Mouse (Mus musculus) right cerebral cortex, adult 18-20 months (tissue): ENCODE data around the gene Fabp6.

ENCODE experiments used
- DNase-seq: peaks from one replicate; pipeline ENCODE4 v3.0.0; 2022; ENCODE audit warnings: mixed read lengths

The Fabp6 gene

DNA sequence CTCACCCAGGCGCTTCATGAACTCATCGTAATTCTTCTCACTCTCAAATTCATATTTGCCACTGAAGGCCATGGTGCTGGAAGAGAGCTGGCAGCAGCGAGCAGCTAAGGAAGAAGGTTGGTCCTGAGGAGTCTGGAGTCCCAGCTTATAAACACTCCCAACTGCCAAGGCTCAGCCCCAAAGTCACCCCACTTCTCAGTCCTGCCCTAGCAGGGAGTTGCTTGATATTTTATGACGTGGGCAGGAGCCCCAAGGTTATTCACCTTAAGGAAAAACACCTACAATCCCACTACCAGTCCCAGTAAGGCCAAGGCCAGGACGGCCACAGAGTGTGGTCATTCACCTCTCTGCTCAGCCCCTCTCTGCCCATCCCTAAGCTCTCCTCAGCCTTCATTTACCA lies at the start of gene Fabp6:
Gene Fabp6, minus strand, starts transcription at position 101 of the 400 bp plus-strand sequence.
- DNase-seq = no peak

DNA sequence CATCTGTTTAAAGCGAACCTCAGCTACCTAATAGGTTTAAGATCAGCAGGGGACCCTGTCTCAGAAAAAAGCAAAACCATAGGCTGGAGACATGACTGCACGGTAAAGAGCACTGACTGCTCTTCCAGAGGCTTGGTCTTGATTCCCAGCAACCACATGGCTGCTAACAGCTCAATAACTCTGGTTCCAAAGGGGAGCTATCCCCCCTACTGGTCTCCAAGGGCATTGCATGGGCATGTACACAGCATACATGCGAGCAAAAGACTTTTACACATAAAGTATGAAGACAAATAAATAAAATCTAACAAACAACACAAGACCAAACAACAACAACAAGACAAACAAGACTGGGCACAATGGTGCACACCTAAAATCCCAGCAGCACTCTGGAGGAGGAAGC lies 43.9 kb upstream of the Fabp6 start:
- no peak for DNase-seq

DNA sequence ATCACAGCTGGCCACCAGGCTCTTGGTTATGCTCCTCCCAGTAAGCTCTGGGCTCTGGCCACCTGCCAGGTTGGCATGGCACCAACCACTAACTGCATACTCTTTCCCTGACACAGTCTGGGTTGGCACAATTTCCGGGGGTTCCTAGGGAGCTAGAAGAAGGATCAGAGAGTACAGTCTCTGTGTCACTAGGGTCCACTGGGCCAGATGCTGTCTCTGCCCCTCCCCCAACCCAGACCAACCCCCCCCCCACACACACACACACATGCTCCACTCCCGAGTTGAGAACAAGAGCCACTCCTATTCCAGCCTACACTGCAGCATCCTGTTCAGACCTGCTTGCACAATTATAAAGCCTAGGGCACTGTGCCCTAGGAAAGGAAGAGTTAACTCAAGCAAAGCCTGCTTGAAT lies 41.8 kb upstream of the Fabp6 start:
- peak; percentile 59 for DNase-seq

DNA sequence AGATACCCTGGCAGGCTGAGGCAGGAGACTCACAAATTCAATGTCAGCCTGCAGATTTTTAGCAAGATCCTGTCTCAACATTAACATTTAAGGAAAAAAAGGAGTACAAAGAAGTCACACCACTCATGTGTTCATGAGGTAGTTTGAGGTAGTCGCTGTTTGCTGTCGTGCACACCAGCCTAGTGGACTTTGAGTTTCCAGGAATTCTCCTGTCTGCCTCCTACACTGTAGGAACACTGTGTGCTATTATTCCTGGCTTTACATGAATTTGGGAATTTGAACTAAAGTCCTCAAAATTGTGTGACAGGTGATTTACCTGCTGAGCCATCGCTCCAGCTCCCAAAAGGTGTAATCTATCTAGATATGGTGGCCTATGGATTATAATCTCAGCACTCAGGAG lies 37.1 kb upstream of the Fabp6 start:
- DNase-seq = no peak

GRCm38 (mm10) chr11:43636761-43637160 lies 35.4 kb upstream of the Fabp6 start:
- DNase-seq = peak; percentile 40

GRCm38 (mm10) chr11:43633658-43634401 lies 32.5 kb upstream of the Fabp6 start:
- peak; percentile 64 for DNase-seq

- no peak for DNase-seq
Observed at GRCm38 (mm10) chr11:43633165-43633564, 31.8 kb upstream of the Fabp6 start.

- peak; percentile 31 for DNase-seq
Observed at GRCm38 (mm10) chr11:43632566-43632965, 31.2 kb upstream of the Fabp6 start.

GRCm38 (mm10) chr11:43631645-43632044 lies 30.3 kb upstream of the Fabp6 start:
- DNase-seq = no peak

GRCm38 (mm10) chr11:43626927-43627645 lies 25.7 kb upstream of the Fabp6 start:
- peak; percentile 38 for DNase-seq

DNA sequence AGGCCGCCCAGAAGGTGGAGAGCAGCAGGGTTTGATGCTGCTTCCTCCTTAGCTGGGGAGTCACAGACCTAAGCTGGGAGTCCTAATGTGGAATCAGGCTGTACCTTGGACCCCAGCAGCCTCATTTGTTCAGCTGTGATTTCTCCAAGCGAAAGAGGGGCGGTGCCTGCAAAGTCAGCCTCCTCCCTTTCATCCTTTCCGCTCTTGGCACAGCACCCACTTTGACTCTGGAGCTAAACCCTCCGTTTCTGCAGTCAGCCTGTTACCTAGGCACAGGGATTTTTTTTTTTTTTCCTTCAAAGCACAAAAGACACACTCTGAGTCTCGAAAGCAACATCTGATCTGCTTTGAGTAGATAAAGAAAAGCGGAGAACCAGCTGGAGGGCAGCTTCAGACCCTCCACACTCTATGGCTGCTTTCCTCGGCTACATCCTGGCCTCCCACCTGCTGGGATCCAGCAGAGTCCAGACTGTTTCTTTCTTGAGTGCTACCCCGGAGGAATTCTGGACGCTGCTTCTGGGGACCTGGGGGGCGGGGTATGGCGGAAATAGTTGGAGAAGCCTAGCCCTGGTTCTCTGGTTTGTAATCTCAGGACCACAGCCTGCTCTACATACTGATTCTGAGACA lies 25.1 kb upstream of the Fabp6 start:
- peak; percentile 63 for DNase-seq

GRCm38 (mm10) chr11:43624341-43624740 lies 23.0 kb upstream of the Fabp6 start:
- DNase-seq = peak; percentile 39

- no peak for DNase-seq
Observed at GRCm38 (mm10) chr11:43621769-43622168, 20.4 kb upstream of the Fabp6 start.

- no peak for DNase-seq
Observed at GRCm38 (mm10) chr11:43618403-43618802, 17.1 kb upstream of the Fabp6 start.

DNA sequence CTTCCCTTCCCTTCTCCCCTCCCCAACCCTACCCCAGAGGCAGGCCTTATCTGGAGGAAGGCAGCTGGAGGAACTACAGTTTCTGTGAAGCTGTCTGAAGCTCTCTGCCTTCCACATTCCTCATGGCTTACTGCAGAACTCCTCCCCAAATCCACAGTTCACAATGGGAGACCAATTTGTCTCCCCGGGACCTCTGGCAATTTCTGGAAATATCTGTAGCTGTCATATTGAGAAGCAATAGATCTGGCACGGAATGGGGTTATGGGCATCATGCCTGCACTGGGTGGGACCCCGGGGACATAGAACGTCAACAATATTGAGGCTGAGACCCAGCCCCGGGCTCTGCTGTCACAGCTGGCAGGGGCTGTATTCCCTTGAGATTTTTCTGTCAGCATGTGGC lies 16.6 kb upstream of the Fabp6 start:
- DNase-seq = no peak

DNA sequence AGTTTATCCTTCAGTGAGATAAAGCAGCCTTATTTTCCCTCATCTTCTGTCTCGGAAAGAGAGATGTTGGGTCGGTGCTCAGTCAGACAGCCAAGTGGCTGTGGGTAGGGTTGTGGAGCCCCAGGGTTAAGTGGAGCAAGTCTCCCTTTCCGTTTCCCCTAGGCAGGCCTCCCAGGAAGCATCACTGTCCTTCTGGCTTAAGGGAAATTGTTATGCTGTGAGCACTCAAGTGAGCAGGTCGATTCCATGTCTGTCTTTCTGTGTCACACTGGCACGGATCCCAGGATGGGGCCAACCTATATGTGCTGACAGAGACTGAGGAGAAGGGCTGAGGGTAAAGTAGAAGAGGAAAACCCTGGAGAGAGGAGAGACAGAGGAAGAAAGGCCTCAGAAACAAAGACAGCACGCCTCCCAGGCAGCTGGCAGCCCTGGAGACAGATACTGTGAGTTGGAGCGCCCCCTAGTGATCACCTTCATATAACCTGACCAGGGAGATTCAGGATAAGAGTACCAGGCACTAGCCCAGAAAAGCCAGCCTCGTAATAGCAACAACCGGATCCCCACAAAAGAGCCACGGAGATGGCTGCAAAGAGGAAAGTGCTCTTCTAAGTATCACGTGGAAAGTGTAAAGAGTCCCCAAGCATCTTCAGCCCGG lies 11.6 kb upstream of the Fabp6 start:
- DNase-seq = peak; percentile 79

DNA sequence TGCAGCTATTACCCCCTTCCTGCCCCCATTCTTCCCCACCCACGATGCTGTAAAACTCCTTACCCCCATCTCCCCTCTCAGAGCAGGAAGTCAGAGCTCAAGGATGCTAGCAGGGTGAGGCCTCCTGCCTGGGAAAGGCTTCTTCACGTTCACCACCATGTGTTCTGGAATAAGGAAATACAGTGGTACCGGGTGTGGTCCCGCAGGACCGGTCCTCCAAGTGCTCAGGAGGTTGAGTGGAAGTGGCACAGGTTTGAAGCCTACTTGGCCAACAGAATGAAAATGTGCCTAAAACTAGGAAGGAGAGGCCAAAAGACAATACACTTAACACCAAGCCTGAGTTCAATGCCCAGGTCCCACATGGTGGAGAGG lies 9.3 kb upstream of the Fabp6 start:
- no peak for DNase-seq

DNA sequence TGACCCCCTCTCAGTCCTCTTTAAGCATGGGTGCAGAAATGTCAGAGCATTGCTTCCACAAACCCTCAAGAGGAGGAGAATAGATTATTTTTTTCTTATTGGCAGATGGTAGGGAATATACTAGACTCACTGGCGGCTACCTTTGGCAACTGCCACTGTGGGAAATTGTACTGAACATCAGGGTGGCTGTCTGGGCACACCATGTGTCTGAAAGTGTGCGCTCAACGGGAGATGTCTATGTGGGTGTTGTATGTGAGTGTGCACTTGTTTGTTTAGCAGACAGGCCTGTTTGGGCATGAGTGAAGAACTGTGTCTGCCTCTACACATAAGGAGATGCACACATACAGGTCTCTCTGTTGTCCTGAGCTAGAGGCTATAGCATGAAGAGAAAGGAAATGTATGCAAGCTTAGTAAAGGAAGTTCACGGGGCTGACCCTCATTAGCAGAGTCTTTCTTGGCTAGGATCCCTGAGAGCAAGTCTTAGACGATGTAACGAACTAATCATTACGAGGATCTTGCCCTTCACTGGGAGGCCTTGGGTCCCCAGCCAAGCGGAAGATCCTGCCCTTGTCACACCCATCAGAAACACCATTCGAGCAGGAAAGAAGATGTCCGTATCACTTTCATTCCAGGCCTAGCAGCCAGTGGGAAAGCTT lies 8.8 kb upstream of the Fabp6 start:
- no peak for DNase-seq

GRCm38 (mm10) chr11:43608440-43608839 lies 7.1 kb upstream of the Fabp6 start:
- no peak for DNase-seq

DNA sequence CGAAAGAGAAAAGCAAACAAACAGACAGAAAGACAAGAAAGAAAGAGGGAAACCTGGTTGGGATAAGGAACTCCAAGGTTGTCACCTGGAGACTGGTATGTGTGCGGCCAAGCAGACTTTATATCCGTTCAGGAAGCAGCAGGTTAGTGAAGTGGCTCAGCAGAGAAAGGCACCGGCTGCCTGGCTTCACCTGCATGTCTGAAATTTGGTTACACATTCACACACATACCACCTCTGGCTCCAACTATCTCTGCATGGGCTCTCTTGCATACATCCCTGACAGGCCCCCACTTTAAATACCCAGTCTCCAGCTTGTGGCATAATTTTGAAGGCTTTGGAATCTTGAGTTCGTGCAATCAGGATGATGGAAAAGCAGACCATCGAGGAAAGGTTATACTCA lies 4.5 kb upstream of the Fabp6 start:
- DNase-seq = no peak

GRCm38 (mm10) chr11:43604891-43605290 lies 3.6 kb upstream of the Fabp6 start:
- no peak for DNase-seq

DNA sequence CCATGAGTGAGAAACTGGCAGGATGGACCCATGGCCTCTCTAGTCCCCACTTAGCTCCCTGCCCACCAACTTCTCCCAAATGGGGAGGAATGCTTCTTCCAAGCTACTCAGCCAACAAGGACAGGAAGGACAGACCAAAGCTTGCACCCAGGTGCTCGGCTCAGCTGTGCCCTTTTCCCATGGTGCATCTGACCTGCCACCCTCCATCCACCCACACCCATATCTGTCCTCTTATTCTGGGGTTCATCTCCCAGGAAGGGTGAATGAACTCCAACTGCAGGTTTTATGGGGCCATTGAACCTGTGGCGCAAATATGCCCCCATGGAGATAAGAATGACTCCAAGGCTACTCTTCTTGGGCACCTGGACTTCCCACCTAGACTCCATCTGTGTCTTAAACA lies 2.9 kb upstream of the Fabp6 start:
- DNase-seq = no peak

DNA sequence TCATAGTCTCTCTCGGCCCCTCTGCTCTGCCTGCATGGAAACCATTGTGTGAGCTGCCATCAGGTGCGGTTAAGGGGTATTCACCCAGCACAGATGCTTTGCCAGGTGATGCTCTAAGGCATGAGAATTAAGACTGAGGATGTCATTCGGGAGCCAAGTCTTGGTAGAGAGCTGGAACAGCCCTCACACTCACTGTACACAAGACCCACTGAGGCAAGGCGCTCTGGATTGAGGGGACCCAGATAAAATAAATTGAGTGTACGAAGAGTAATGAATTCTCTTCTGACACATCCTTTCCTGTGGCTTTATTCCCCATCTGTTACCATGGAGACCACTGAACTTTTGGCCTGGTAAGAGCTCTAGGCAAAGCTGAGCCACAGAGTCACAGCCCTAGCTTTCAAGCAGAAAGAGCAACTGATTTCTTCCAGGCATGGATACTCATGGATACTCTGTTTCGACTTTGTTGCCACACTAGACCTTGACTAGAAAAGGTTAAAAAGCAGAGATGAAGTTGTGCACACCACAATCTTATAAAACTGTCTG lies 11.7 kb downstream of the Fabp6 start:
- DNase-seq = no peak
